Mouse (Mus musculus) erythroblast, embryonic 14.5 days (primary cell): ENCODE data around the gene Stambpl1. TPM values are rescaled to one million over a fixed set of nuclear protein-coding genes. Genes with fewer than 3 reads are reported as not detected.

ENCODE experiments used
- H3K27me3 ChIP-seq: 2 replicates; pipeline ENCODE4 v1.6.1; 2012; ENCODE audit warnings: inconsistent platforms; ENCODE audit not compliant: control insufficient read depth
- H3K36me3 ChIP-seq: 2 replicates; pipeline ENCODE4 v1.6.1; 2012; ENCODE audit warnings: mild to moderate bottlenecking, inconsistent platforms; ENCODE audit not compliant: control insufficient read depth
- H3K4me1 ChIP-seq: 2 replicates; pipeline ENCODE4 v1.6.1; 2012; ENCODE audit warnings: inconsistent platforms; ENCODE audit not compliant: control insufficient read depth
- H3K4me3 ChIP-seq: replicated peaks from 2 replicates; pipeline ENCODE3; 2012; ENCODE audit warnings: moderate library complexity, mild to moderate bottlenecking, inconsistent platforms
- H3K9me3 ChIP-seq: 2 replicates; pipeline ENCODE4 v1.6.1; 2012; ENCODE audit warnings: low read length, inconsistent platforms, mixed read lengths; ENCODE audit not compliant: control insufficient read depth
- GATA1 ChIP-seq: IDR thresholded peaks from 2 replicates; pipeline ENCODE4 v1.6.1; 2012; ENCODE audit warnings: low read length, inconsistent platforms, mixed read lengths
- TAL1 ChIP-seq: IDR thresholded peaks from 3 replicates; pipeline ENCODE4 v1.6.1; 2012; ENCODE audit warnings: low read length, inconsistent platforms, mixed read lengths
- polyA plus RNA-seq: library from polyadenylated mRNA; stranded (reverse); fragments of >175 nt; gene quantifications from 2 replicates; pipeline ENCODE4 v1.2.3, GENCODE M21; 2012

Gene Stambpl1
- polyA plus RNA-seq, 1 experiment = not detected

GRCm38 (mm10) chr19:34169121-34169520 is 22.9 kb upstream of the Stambpl1 start:
- no peaks in the 10 kb centered on the region for H3K36me3 ChIP-seq
- no peaks in the 10 kb centered on the region for H3K4me1 ChIP-seq
- no peaks in the 10 kb centered on the region for H3K27me3 ChIP-seq
- TF ChIP-seq GATA1 = no peak
- no peak for TF ChIP-seq TAL1
- H3K4me3 ChIP-seq = no peak overlapping the region
- H3K9me3 ChIP-seq = no peaks in the 10 kb centered on the region

GRCm38 (mm10) chr19:34171167-34171566 is 20.9 kb upstream of the Stambpl1 start:
- Histone ChIP-seq H3K9me3 (no peaks in the 10 kb centered on the region), H3K4me1 (no peaks in the 10 kb centered on the region), H3K27me3 (no peaks in the 10 kb centered on the region), H3K36me3 (no peaks in the 10 kb centered on the region), H3K4me3 (no peak overlapping the region)
- TF ChIP-seq GATA1 (no peak), TAL1 (no peak)

GRCm38 (mm10) chr19:34174004-34174403 is 18.0 kb upstream of the Stambpl1 start:
- H3K27me3 ChIP-seq = no peaks in the 10 kb centered on the region

GRCm38 (mm10) chr19:34179136-34179535 is 12.9 kb upstream of the Stambpl1 start:
- Histone ChIP-seq H3K4me3 (no peak overlapping the region), H3K4me1 (no peaks in the 10 kb centered on the region), H3K9me3 (no peaks in the 10 kb centered on the region), H3K36me3 (no peaks in the 10 kb centered on the region), H3K27me3 (no peaks in the 10 kb centered on the region)
- TF ChIP-seq TAL1 (no peak), GATA1 (no peak)

More at GRCm38 (mm10) chr19:34174004-34174403, 18.0 kb upstream of the Stambpl1 start:
- no peaks in the 10 kb centered on the region for H3K9me3 ChIP-seq
- H3K36me3 ChIP-seq = no peaks in the 10 kb centered on the region
- H3K4me3 ChIP-seq = no peak overlapping the region
- no peaks in the 10 kb centered on the region for H3K4me1 ChIP-seq
- TF ChIP-seq TAL1 (no peak), GATA1 (no peak)

GRCm38 (mm10) chr19:34180316-34180715 is 11.7 kb upstream of the Stambpl1 start:
- no peaks in the 10 kb centered on the region for H3K36me3 ChIP-seq
- no peaks in the 10 kb centered on the region for H3K27me3 ChIP-seq
- H3K4me1 ChIP-seq = no peaks in the 10 kb centered on the region
- TF ChIP-seq TAL1 = no peak
- TF ChIP-seq GATA1 = no peak
- H3K9me3 ChIP-seq = no peaks in the 10 kb centered on the region
- no peak overlapping the region for H3K4me3 ChIP-seq

- Histone ChIP-seq H3K9me3 (no peaks in the 10 kb centered on the region), H3K27me3 (no peaks in the 10 kb centered on the region), H3K36me3 (no peaks in the 10 kb centered on the region), H3K4me1 (no peaks in the 10 kb centered on the region), H3K4me3 (no peak overlapping the region)
- no peak for TF ChIP-seq TAL1
- no peak for TF ChIP-seq GATA1
Observed at GRCm38 (mm10) chr19:34181234-34181633, 10.8 kb upstream of the Stambpl1 start.

- Histone ChIP-seq H3K4me1 (no peaks in the 10 kb centered on the region), H3K4me3 (no peak overlapping the region), H3K27me3 (no peaks in the 10 kb centered on the region), H3K9me3 (no peaks in the 10 kb centered on the region), H3K36me3 (no peaks in the 10 kb centered on the region)
- no peak for TF ChIP-seq GATA1
- no peak for TF ChIP-seq TAL1
Observed at GRCm38 (mm10) chr19:34182490-34182889, 9.5 kb upstream of the Stambpl1 start.

- H3K4me1 ChIP-seq = peaks cover 1% of the 10 kb centered on the region
Observed at GRCm38 (mm10) chr19:34186845-34187244, 5.2 kb upstream of the Stambpl1 start.

GRCm38 (mm10) chr19:34191645-34192007 is 403 bp upstream of the Stambpl1 start:
- H3K4me3 ChIP-seq = peak overlapping the region; percentile 64
- H3K9me3 ChIP-seq = no peaks in the 10 kb centered on the region

More at GRCm38 (mm10) chr19:34186845-34187244, 5.2 kb upstream of the Stambpl1 start:
- H3K36me3 ChIP-seq = no peaks in the 10 kb centered on the region
- H3K4me3 ChIP-seq = no peak overlapping the region
- H3K27me3 ChIP-seq = peaks cover 3% of the 10 kb centered on the region
- TF ChIP-seq TAL1 (no peak), GATA1 (no peak)
- no peaks in the 10 kb centered on the region for H3K9me3 ChIP-seq

GRCm38 (mm10) chr19:34193149-34193548 is 1.1 kb downstream of the Stambpl1 start:
- TF ChIP-seq TAL1 (no peak), GATA1 (no peak)
- no peaks in the 10 kb centered on the region for H3K9me3 ChIP-seq
- peaks cover 12% of the 10 kb centered on the region for H3K27me3 ChIP-seq
- H3K4me3 ChIP-seq = peak overlapping the region; percentile 64
- no peaks in the 10 kb centered on the region for H3K36me3 ChIP-seq
- H3K4me1 ChIP-seq = peaks cover 11% of the 10 kb centered on the region

More at GRCm38 (mm10) chr19:34191645-34192007, 403 bp upstream of the Stambpl1 start:
- TF ChIP-seq TAL1 (no peak), GATA1 (no peak)
- Histone ChIP-seq H3K27me3 (peaks cover 12% of the 10 kb centered on the region), H3K4me1 (peaks cover 11% of the 10 kb centered on the region), H3K36me3 (no peaks in the 10 kb centered on the region)
